Mouse (Mus musculus): ENCODE measurements around the gene Brd4.

Gene Brd4

GRCm38 (mm10) chr17:32284262-32285137, at the start of gene Brd4:
Gene Brd4, minus strand, starts transcription at chr17:32284722.
- in situ Hi-C loops (cut with MseI, MboI): no loop called here

- in situ Hi-C loops (cut with MseI, MboI): no loop called here
Observed at GRCm38 (mm10) chr17:32333675-32334303, 49.3 kb upstream of the Brd4 start.

DNA sequence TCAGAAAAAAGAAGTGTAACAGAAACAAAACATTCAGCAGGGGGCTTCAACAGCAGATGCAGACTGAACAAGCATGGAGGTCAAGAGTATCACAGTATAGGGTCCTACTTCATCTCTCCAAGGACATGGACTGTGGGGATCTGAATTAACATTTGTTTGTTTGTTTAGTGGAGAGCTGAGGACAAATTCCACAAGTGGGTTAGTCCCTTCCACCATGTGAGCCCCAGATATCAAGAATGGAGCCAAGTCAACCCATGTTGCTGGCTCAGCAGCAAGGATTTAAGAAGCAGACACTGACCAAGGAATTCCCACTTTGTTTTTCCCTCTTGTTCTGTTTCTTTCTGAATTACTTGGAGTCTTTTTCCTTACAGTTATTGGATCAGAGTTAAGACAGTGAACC, 43.0 kb upstream of the Brd4 start:
- in situ Hi-C loops (cut with MseI, MboI): no loop called here

GRCm38 (mm10) chr17:32322809-32323208, 38.3 kb upstream of the Brd4 start:
- in situ Hi-C loops (cut with MseI, MboI): no loop called here

GRCm38 (mm10) chr17:32321836-32322235, 37.3 kb upstream of the Brd4 start:
- in situ Hi-C loops (cut with MseI, MboI): no loop called here

DNA sequence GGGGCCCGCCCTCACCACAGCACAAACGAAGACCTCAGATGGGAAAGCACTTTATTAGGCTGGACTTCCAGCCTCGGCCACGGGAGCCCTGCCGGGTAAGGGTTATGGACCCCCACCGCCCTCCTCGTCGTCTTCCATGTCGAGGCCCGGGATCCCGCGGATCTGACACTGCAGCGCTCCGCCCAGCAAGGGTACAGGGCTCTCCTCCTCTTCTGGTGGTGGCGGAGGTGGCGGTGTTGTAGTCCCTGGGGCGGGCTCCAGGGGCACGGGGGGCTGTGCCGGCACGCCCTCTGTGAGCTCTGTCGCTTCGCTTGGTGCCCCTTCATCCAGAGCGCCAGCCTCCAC, 36.8 kb upstream of the Brd4 start:
- in situ Hi-C loops (cut with MseI, MboI): no loop called here

DNA sequence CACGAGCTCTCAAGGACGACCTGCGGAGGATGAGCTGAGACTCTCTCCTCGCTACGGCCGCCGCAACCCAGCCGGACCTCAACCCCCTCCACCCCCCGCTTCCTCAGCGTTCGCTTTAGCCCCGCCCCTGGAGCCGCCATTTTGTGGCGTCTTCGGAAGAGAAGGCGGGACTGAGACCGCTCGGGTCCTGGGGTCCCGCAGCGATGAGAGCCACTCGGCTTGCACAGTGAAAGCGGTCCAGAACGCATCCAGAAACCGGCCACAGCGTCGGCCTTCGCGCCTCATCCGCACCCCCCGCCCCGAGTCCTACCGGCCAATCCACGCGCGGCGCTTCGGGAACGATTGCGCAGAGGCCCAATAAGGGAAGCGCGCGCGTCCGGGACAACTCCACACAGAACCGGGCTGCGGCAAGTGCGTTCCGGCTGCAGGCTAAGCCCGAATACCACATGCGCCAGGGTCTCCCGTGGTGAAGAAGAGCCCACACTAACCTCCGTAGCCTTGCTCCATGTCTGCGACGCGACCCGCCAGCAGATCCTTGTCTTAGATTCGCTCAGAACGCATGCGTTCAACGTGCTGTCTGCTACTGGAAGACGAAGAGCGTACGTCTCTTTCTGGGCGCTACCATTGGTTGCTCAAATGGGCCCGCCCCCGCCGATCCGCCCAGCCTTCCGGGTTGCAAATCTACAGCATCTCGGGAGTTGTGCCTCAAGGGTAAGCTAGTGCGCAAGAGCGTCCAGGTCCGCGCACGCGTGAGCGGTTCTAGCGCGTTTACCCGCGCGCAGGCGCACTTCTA, 36.3 kb upstream of the Brd4 start, which contains the start of gene Akap8:
Akap8 (minus strand) TSS at position 642 of the 793 bp plus-strand sequence.
- in situ Hi-C loops (cut with MseI, MboI): no loop called here

- in situ Hi-C loops (cut with MseI, MboI): no loop called here
Observed at GRCm38 (mm10) chr17:32319950-32320349, 35.4 kb upstream of the Brd4 start.

- in situ Hi-C loops (cut with MseI, MboI): no loop called here
Observed at GRCm38 (mm10) chr17:32317708-32318107, 33.2 kb upstream of the Brd4 start.

DNA sequence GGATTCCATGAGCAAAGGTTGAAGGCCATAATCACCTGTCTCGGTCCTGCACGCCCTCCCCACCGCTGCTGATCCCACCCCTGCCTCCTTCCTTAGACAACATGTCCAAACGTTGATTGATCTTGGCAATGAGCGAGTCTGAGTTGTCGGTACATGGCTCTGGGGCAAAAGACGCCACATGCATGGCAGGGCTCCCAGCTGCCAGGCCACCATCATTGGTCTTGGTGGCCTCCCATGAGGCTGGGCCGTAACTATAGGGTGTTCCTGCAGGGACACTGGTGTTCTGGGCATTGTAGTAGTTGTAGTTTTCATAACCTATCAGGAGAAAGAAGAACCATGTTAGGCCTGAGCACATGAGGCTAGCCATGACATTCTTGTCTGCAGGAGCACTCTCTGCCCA, 32.5 kb upstream of the Brd4 start:
- in situ Hi-C loops (cut with MseI, MboI): no loop called here

- in situ Hi-C loops (cut with MseI, MboI): no loop called here
Observed at GRCm38 (mm10) chr17:32315560-32315959, 31.0 kb upstream of the Brd4 start.

GRCm38 (mm10) chr17:32313892-32314291, 29.4 kb upstream of the Brd4 start:
- in situ Hi-C loops (cut with MseI, MboI): no loop called here

DNA sequence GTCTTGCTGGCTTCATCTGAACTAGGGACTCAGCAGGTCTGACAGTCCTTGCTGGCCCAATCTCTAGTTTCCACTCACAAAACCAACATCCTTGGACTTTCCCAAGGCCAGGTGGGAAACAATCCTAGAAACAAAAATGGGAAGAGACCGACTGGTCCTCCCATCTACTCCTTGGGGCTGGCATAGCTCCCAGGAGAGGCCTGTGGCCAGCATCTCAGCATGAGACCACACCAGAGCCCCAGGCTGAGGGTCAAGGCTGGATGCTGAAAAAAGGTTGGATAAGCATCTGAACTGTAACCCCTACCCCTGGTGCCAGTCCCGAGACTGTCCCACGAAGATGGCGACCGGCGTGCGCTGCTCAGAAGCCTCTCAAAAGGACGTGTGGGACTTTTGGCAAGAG, 28.3 kb upstream of the Brd4 start:
- in situ Hi-C loops (cut with MseI, MboI): no loop called here

DNA sequence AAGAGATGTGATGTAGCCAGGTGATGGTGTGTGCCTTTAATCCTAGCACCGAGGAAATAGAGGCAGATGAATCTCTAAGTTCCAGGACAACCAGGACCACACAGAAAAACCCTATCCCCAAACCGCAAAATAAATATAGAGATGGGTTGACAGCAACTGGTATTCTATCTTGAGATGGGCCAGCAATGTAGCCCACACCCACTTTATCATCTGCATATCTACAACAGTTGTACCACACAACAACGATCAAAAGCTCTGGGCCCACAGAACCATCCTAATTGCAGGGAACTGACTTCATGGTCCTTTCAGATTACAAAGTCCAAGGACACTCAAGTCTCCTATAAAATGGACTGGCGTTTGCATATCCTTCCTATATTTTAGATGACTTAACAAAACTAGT, 23.4 kb upstream of the Brd4 start:
- in situ Hi-C loops (cut with MseI, MboI): no loop called here

DNA sequence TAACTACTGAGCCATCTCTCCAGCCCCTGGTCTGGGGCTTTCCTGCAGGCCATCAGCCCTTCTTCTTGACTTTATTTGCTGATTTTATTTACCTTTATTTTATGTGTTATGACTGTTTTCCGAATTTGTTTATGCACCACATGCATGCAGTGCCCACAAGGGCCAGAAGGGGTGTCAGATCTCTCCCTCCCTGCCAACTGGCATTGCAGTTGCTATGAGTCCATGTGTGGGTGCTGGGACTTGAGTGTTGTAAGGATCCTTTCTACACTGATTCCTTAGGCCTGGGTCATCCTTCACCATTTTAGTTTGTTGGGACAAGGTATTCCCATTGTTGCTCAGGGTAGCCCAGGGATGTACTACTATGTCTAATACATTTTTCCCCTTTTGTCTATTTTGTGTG, 13.6 kb upstream of the Brd4 start:
- in situ Hi-C loops (cut with MseI, MboI): no loop called here

- in situ Hi-C loops (cut with MseI, MboI): no loop called here
Observed at GRCm38 (mm10) chr17:32295901-32296300, 11.4 kb upstream of the Brd4 start.

- in situ Hi-C loops (cut with MseI, MboI): no loop called here
Observed at GRCm38 (mm10) chr17:32295160-32295559, 10.6 kb upstream of the Brd4 start.

DNA sequence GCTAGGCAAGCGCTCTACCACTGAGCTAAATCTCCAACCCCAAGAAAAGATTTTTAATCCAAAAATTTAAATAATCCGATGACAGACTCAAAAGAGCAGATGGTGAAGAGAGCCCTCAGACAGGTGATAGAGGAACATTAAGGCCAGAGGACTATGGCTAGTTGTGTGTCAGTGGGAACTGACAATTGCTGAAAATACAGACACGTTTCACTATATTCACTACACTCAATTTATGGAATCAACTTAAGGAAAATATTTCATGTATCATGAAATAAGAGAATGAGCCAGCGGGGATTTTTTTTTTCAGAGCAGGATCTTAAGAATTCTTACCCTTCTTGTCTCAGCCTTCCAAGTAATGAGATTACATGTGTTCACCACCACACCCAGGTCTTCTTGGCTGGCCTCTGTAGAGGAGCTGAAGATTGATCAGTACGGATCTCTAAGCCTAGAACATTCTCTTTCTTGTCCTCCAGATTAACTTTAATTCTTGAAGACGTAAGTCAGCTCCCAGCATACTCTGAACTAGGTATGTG, 682 bp upstream of the Brd4 start:
- in situ Hi-C loops (cut with MseI, MboI): no loop called here

GRCm38 (mm10) chr17:32283771-32284221, 726 bp downstream of the Brd4 start:
- in situ Hi-C loops (cut with MseI, MboI): no loop called here

DNA sequence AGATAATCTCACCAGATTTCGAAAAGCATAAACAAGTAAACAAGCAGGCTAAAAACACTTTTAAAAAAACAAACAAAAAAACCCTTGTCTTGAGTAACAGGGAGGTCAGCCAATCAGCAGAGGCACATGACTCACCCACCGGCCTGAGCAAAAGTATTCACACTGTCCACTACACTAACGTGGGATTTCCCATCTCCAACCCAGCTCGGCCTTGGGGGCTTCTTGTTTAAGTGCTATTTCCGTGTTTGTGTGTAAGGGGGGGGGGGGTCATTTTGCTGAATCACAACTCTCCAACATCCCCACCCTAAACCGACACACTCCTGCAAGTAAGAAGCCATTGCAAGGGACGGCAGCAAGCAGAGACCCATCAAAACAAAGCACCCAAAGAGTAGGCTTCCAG, 1.2 kb downstream of the Brd4 start:
- in situ Hi-C loops (cut with MseI, MboI): no loop called here

DNA sequence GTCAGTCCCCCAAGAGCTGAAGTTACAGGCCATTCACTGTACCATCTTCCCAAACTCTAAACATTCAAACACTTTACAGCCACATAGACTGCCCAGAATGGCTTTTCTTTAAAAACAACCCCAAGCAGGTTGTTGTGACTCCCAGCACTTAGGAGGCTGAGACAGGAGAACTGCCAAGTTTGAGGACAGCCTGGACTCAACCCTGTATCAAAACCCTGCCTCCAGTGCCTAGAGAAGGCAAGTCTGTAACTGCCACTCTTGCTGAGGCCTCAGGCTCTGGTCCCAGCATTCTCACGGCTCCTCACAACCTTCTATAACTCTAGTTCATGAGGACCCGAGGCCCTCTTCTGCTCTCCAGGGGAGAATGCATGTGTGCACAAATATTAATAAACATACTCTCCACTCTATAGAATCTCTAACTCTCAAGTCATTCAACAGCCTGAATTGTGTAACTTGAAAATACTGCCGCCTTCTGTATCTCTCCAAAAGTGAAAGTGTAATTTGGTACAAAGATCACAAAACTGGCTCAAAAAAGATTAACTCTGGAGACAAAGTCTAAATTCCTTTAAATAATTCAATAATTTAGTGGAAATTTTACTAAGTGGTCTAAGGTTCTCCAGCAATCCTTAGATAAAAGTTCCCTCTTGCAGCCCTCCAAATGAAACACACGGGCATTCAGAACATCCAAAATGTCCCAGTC, 2.8 kb downstream of the Brd4 start:
- in situ Hi-C loops (cut with MseI, MboI): no loop called here

Measured in mouse trophoblast stem cell (cell line).